Mouse (Mus musculus) CH12.LX (cell line): ENCODE measurements around the gene Noa1. TPM values are rescaled to one million over a fixed set of nuclear protein-coding genes. Genes with fewer than 3 reads are reported as not detected.

Source experiments
- DNase-seq: peaks from one replicate; pipeline ENCODE4 v3.0.0-alpha.2; 2013; ENCODE audit errors: extremely low read depth
- H3K27ac ChIP-seq: 2 replicates; pipeline ENCODE4 v1.5.1; 2012; ENCODE audit warnings: low read depth, mild to moderate bottlenecking, control low read depth, moderate library complexity; ENCODE audit not compliant: insufficient read depth
- H3K27me3 ChIP-seq: replicated peaks from 2 replicates; pipeline ENCODE3; 2012; ENCODE audit warnings: inconsistent platforms
- H3K36me3 ChIP-seq, 2 experiments: replicated peaks in 1 of 2; 2 replicates each; pipeline versions ENCODE3 to v1.6.1; 2012; ENCODE audit warnings: inconsistent platforms in 1 of 2, low read length in 1 of 2, mild to moderate bottlenecking in 1 of 2, mixed read lengths in 1 of 2, moderate library complexity in 1 of 2; ENCODE audit not compliant: control insufficient read depth in 1 of 2, insufficient read depth in 1 of 2
- H3K4me1 ChIP-seq, 2 experiments: 2 replicates each; pipeline ENCODE4 v1.6.1; 2012; ENCODE audit warnings: inconsistent platforms in 1 of 2, moderate library complexity in 1 of 2; ENCODE audit not compliant: insufficient read depth in 2 of 2, control insufficient read depth in 1 of 2
- H3K4me2 ChIP-seq: 2 replicates; pipeline ENCODE4 v1.6.1; 2012; ENCODE audit warnings: low read depth, mild to moderate bottlenecking, control low read depth; ENCODE audit not compliant: poor library complexity, insufficient read depth, severe bottlenecking
- H3K4me3 ChIP-seq, 3 experiments: fragments of 150-350 bp in 1 of 3; sonication (generic) in 1 of 3; replicated peaks in 1 of 3; 2 replicates each; pipeline versions ENCODE3 to v1.5.1; 2011 to 2012; ENCODE audit warnings: low read depth in 2 of 3, low read length in 2 of 3, mild to moderate bottlenecking in 2 of 3, moderate library complexity in 2 of 3, control low read depth in 1 of 3, improper control_type of control experiment in 1 of 3, inconsistent platforms in 1 of 3, mixed read lengths in 1 of 3; ENCODE audit not compliant: poor library complexity in 1 of 3
- H3K79me2 ChIP-seq: replicated peaks from 2 replicates; pipeline ENCODE4 v1.6.1; 2012; ENCODE audit warnings: mild to moderate bottlenecking, moderate library complexity; ENCODE audit not compliant: control insufficient read depth, poor library complexity, insufficient read depth, severe bottlenecking; ENCODE audit errors: extremely low read depth
- H3K9ac ChIP-seq: 2 replicates; pipeline ENCODE4 v1.6.1; 2012; ENCODE audit warnings: low read depth, mild to moderate bottlenecking, control low read depth, moderate library complexity; ENCODE audit not compliant: insufficient read depth
- H3K9me3 ChIP-seq: replicated peaks from 2 replicates; pipeline ENCODE3; 2012; ENCODE audit warnings: low read length, inconsistent platforms, mixed read lengths
- BHLHE40 ChIP-seq: IDR thresholded peaks from 2 replicates; pipeline ENCODE4 v1.6.1; 2011; ENCODE audit warnings: mild to moderate bottlenecking, low read depth, low read length, improper control_type of control experiment
- CHD1 ChIP-seq: IDR thresholded peaks from 2 replicates; pipeline ENCODE4 v1.6.1; 2012; ENCODE audit warnings: low read depth, low read length, improper control_type of control experiment, inconsistent platforms
- ELF1 ChIP-seq: IDR thresholded peaks from 2 replicates; pipeline ENCODE4 v1.6.1; 2014; ENCODE audit warnings: low read depth, mild to moderate bottlenecking, inconsistent platforms, low read length, improper control_type of control experiment
- ETS1 ChIP-seq: conservative IDR thresholded peaks from 2 replicates; pipeline ENCODE4 v1.6.1; 2012; ENCODE audit warnings: low read depth, mild to moderate bottlenecking, inconsistent platforms, low read length, improper control_type of control experiment, moderate library complexity
- HCFC1 ChIP-seq: IDR thresholded peaks from 2 replicates; pipeline ENCODE4 v1.6.1; 2012; ENCODE audit warnings: low read depth, mild to moderate bottlenecking, inconsistent platforms, low read length, improper control_type of control experiment
- IRF4 ChIP-seq: IDR thresholded peaks from 2 replicates; pipeline ENCODE4 v1.6.1; 2014; ENCODE audit warnings: low read depth, mild to moderate bottlenecking, inconsistent platforms, low read length, improper control_type of control experiment
- JUN ChIP-seq: IDR thresholded peaks from 2 replicates; pipeline ENCODE4 v1.6.1; 2011; ENCODE audit warnings: low read depth, mild to moderate bottlenecking, low read length, improper control_type of control experiment, moderate library complexity; ENCODE audit not compliant: insufficient read depth
- JUND ChIP-seq: conservative IDR thresholded peaks from 2 replicates; pipeline ENCODE4 v1.6.1; 2011; ENCODE audit warnings: low read depth, low read length, improper control_type of control experiment
- MAFK ChIP-seq: IDR thresholded peaks from 2 replicates; pipeline ENCODE4 v1.6.1; 2011; ENCODE audit warnings: low read length, improper control_type of control experiment; ENCODE audit not compliant: insufficient replicate concordance
- MAX ChIP-seq: IDR thresholded peaks from 2 replicates; pipeline ENCODE4 v1.6.1; 2011; ENCODE audit warnings: low read length, improper control_type of control experiment
- MAZ ChIP-seq: IDR thresholded peaks from 2 replicates; pipeline ENCODE4 v1.6.1; 2012; ENCODE audit warnings: low read depth, mild to moderate bottlenecking, inconsistent platforms, low read length, improper control_type of control experiment, moderate library complexity
- MEF2A ChIP-seq: IDR thresholded peaks from 2 replicates; pipeline ENCODE4 v1.6.1; 2014; ENCODE audit warnings: low read depth, mild to moderate bottlenecking, inconsistent platforms, low read length, improper control_type of control experiment, borderline replicate concordance
- MXI1 ChIP-seq: IDR thresholded peaks from 2 replicates; pipeline ENCODE4 v1.6.1; 2011; ENCODE audit warnings: mild to moderate bottlenecking, low read depth, low read length, improper control_type of control experiment
- MYC ChIP-seq: IDR thresholded peaks from 2 replicates; pipeline ENCODE4 v1.6.1; 2011; ENCODE audit warnings: low read depth, mild to moderate bottlenecking, improper control_type of control experiment, low read length
- PAX5 ChIP-seq: IDR thresholded peaks from 2 replicates; pipeline ENCODE4 v1.6.1; 2012; ENCODE audit warnings: low read length, inconsistent platforms, mixed read lengths
- POLR2A ChIP-seq: IDR thresholded peaks from 2 replicates; pipeline ENCODE4 v1.6.1; 2011; ENCODE audit warnings: low read depth, mild to moderate bottlenecking, improper control_type of control experiment, low read length
- POLR2AphosphoS2 ChIP-seq: IDR thresholded peaks from 2 replicates; pipeline ENCODE4 v1.6.1; 2011; ENCODE audit warnings: low read depth, low read length, improper control_type of control experiment
- RCOR1 ChIP-seq: conservative IDR thresholded peaks from 2 replicates; pipeline ENCODE4 v1.6.1; 2012; ENCODE audit warnings: low read depth, mild to moderate bottlenecking, inconsistent platforms, low read length, improper control_type of control experiment
- SIN3A ChIP-seq: IDR thresholded peaks from 2 replicates; pipeline ENCODE4 v1.6.1; 2012; ENCODE audit warnings: low read length, improper control_type of control experiment, inconsistent platforms
- SMC3 ChIP-seq: IDR thresholded peaks from 2 replicates; pipeline ENCODE4 v1.6.1; 2011; ENCODE audit warnings: low read depth, low read length, improper control_type of control experiment
- TBP ChIP-seq: conservative IDR thresholded peaks from 2 replicates; pipeline ENCODE4 v1.6.1; 2011; ENCODE audit warnings: low read depth, low read length, improper control_type of control experiment
- UBTF ChIP-seq: IDR thresholded peaks from 2 replicates; pipeline ENCODE4 v1.6.1; 2012; ENCODE audit warnings: low read depth, mild to moderate bottlenecking, inconsistent platforms, low read length, improper control_type of control experiment, moderate library complexity
- USF1 ChIP-seq: IDR thresholded peaks from 2 replicates; pipeline ENCODE4 v1.6.1; 2014; ENCODE audit warnings: low read depth, mild to moderate bottlenecking, inconsistent platforms, low read length, improper control_type of control experiment
- USF2 ChIP-seq: conservative IDR thresholded peaks from 2 replicates; pipeline ENCODE4 v1.6.1; 2011; ENCODE audit warnings: low read depth, low read length, improper control_type of control experiment
- ZC3H11A ChIP-seq: IDR thresholded peaks from 2 replicates; pipeline ENCODE4 v1.6.1; 2012; ENCODE audit warnings: low read depth, mild to moderate bottlenecking, inconsistent platforms, low read length, improper control_type of control experiment
- ZKSCAN1 ChIP-seq: IDR thresholded peaks from 2 replicates; pipeline ENCODE4 v1.6.1; 2012; ENCODE audit warnings: low read depth, inconsistent platforms, low read length, improper control_type of control experiment, borderline replicate concordance
- ZMIZ1 ChIP-seq: IDR thresholded peaks from 2 replicates; pipeline ENCODE4 v1.6.1; 2012; ENCODE audit warnings: low read depth, mild to moderate bottlenecking, inconsistent platforms, low read length, improper control_type of control experiment
- ZNF384 ChIP-seq: IDR thresholded peaks from 2 replicates; pipeline ENCODE4 v1.6.1; 2012; ENCODE audit warnings: low read depth, low read length, improper control_type of control experiment, inconsistent platforms
- dilution Hi-C: fragments of 300-500 bp; cut with MboI; formaldehyde crosslinking; loops from 2 replicates; pipeline ENCODE4 v1.14.3; 2020; ENCODE audit warnings: low sequenced_read_pairs; ENCODE audit not compliant: extremely low pct_unique_long_range_greater_than_20kb, extremely low pct_ligation_motif_present
- in situ Hi-C: fragments of 300-500 bp; cut with MboI; formaldehyde crosslinking; loops from 3 replicates; pipeline ENCODE4 v1.14.3; 2019; ENCODE audit warnings: low sequenced_read_pairs, low pct_ligation_motif_present, low pct_unique_long_range_greater_than_20kb, mixed read lengths
- polyA plus RNA-seq: library from polyadenylated mRNA; unstranded; fragments of >175 nt; gene quantifications from 2 replicates; pipeline ENCODE4 v1.2.1, GENCODE M21; 2012; ENCODE audit warnings: low read depth; ENCODE audit not compliant: insufficient read length
- total RNA-seq, 2 experiments: library from RNA; depleted of rRNA; stranded (reverse); fragments of 300-350 nt in 1 of 2; fragments of >200 nt in 1 of 2; gene quantifications; 2 replicates each; pipeline ENCODE4 v1.2.3; 2012 to 2014

Gene Noa1
- total and polyA plus RNA-seq, 3 experiments: 33.0 to 60.7 (median 45.7) TPM

DNA sequence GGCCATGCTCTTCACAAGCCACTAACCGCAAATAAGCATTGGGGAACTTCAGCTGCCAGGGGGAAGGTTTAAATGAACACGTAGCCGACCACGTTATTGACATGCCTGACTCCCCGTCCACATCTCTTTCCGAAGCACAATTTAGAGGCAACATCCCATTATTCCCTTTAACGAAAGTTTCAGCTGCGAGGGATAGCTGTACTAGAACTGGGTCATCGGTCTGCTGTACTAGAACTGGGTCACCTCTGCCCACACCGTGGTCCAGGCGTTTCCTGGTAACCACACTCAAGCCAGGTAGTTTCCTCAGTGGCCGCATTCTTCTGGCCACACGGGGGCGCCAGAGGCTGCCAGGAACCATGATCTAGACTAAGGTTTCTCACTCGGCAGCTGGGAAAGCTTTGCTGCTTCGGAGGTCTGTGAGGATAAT lies 44.5 kb upstream of the Noa1 start (continued):
- TF ChIP-seq ZMIZ1 (no peak), CHD1 (no peak), MAFK (no peak), HCFC1 (peak; percentile 14; the same call in 1 of the 2 replicates), PAX5 (no peak), USF1 (no peak), TBP (no peak), SIN3A (peak; percentile 86), BHLHE40 (peak; percentile 43; the same call in 1 of the 2 replicates), MAX (peak; percentile 83), UBTF (no peak), MXI1 (peak; percentile 92), JUN (no peak), POLR2A (no peak), JUND (no peak), SMC3 (peak; percentile 96), ELF1 (peak; percentile 70)

GRCm38 (mm10) chr5:77351691-77352090 lies 41.8 kb upstream of the Noa1 start:
- Histone ChIP-seq H3K27me3 (no peaks in the 10 kb centered on the region), H3K36me3 (peaks cover 32 to 45% of the 10 kb centered on the region in 2 experiments), H3K9me3 (no peaks in the 10 kb centered on the region)
- DNase-seq: no peak
- TF ChIP-seq POLR2AphosphoS2: no peak
- TF ChIP-seq ZKSCAN1: no peak
- TF ChIP-seq CHD1: no peak
- TF ChIP-seq HCFC1: no peak
- no peak for TF ChIP-seq USF2
- no peak for TF ChIP-seq ZNF384
- TF ChIP-seq MAZ: no peak
- no peak for TF ChIP-seq PAX5
- no peak for TF ChIP-seq MYC
- no peak for TF ChIP-seq SMC3
- no peak for TF ChIP-seq BHLHE40
- TF ChIP-seq UBTF: no peak
- no peak for TF ChIP-seq JUN
- TF ChIP-seq MEF2A: no peak
- TF ChIP-seq RCOR1: no peak
- no peak for TF ChIP-seq ZC3H11A
- no peak for TF ChIP-seq MAFK
- TF ChIP-seq IRF4: no peak
- no peak for TF ChIP-seq ETS1
- TF ChIP-seq, all 38 proteins: peak for 0
- Histone ChIP-seq H3K4me1 (peaks cover 10 to 29% of the 10 kb centered on the region in 2 experiments), H3K9ac (no peak overlapping the region), H3K4me2 (no peak overlapping the region), H3K4me3 (no peak overlapping the region), H3K27ac (no peak overlapping the region), H3K79me2 (no peaks in the 10 kb centered on the region)
- dilution Hi-C loops: no loop called here
- in situ Hi-C loops: loop anchor here (5.0 to 25.0 kb wide), 2 partner anchors 111 to 436 kb away; no protein-coding TSS in a partner anchor
